Mouse (Mus musculus) stomach, postnatal 0 days (tissue): ENCODE data around the gene A4galt.

Experiments
- CTCF ChIP-seq: IDR thresholded peaks from 2 replicates; pipeline ENCODE4 v1.5.1; 2016; ENCODE audit warnings: antibody characterized with exemption, low read depth, mild to moderate bottlenecking, moderate library complexity
- EP300 ChIP-seq: optimal IDR thresholded peaks from 2 replicates; pipeline ENCODE3; 2016; ENCODE audit warnings: antibody characterized with exemption

DNA sequence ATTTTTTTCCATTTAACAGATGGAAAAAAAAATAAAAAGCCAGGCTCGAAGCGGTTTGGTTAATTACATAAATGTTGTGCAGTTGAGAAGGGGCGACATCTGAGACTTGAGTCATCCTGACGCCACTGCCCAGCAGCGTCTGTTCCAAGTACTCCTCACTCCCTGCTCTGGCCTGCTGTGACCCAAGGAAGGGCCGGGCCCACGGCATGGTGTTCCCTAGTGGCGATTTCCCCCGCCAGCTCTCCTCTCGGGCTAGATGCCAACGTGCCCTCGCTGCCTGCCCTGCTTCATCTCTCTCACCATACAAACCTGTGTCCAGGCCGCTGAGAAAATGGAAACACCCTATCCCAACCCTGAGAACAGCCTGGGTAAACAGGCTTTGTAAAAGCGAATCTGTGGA is 486 bp upstream of the A4galt start:
- peak; percentile 5; the same call in 1 of the 2 replicates for TF ChIP-seq CTCF
- TF ChIP-seq EP300 = no peak
